Mouse (Mus musculus): ENCODE data around the gene Thap12. TPM values are rescaled to one million over a fixed set of nuclear protein-coding genes. Genes with fewer than 3 reads are reported as not detected.

Gene Thap12
- total and polyA plus RNA-seq, 3 experiments = 29.6 to 92.9 (median 70.1) TPM

DNA sequence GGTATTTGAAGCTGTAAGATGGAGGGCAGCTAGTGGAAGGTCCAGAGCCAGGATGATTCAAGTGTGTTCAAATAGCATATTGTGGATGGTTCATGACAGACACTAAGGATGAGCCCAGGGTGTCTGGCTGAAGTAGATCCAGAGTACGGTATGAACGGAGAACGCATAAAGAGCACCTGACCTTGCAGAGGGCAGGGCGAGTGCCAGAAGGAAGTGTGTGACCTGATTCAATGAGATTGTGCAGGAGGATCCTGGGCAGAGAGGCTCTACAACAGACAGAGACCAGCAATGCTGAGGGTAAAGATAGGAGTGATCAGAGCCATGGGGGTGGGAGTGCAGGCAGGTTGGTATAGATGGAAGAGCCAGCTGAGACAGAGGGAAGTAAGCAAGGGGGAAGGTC is 32.1 kb upstream of the Thap12 start:
- dilution Hi-C loops (cut with MboI; ENCODE audit: extremely low pct_ligation_motif_present, extremely low pct_unique_long_range_greater_than_20kb, low sequenced_read_pairs) = no loop called here
- Histone ChIP-seq H3K9me3 (replicated peaks; ENCODE audit: low read length) (no peaks in the 10 kb centered on the region), H3K4me3 (replicated peaks in 1 of 3; ENCODE audit: low read depth in 2 of 3, low read length in 2 of 3, poor library complexity in 1 of 3) (no peak overlapping the region), H3K27me3 (replicated peaks) (no peaks in the 10 kb centered on the region), H3K9ac (ENCODE audit: insufficient read depth, low read depth) (no peak overlapping the region), H3K36me3 (replicated peaks in 1 of 2; ENCODE audit: control insufficient read depth in 1 of 2, insufficient read depth in 1 of 2, low read length in 1 of 2) (no peaks in the 10 kb centered on the region), H3K79me2 (replicated peaks; ENCODE audit: control insufficient read depth, extremely low read depth, insufficient read depth, poor library complexity, severe bottlenecking) (no peaks in the 10 kb centered on the region), H3K4me1 (ENCODE audit: control insufficient read depth in 1 of 2, insufficient read depth in 2 of 2) (peaks cover 0 to 6% of the 10 kb centered on the region in 2 experiments; a peak in 1 of 4 replicates), H3K27ac (ENCODE audit: insufficient read depth, low read depth) (no peak overlapping the region), H3K4me2 (ENCODE audit: insufficient read depth, low read depth, poor library complexity, severe bottlenecking) (no peak overlapping the region)
- in situ Hi-C loops (cut with MboI; ENCODE audit: low pct_ligation_motif_present, low pct_unique_long_range_greater_than_20kb, low sequenced_read_pairs) = no loop called here
- no peak for TF ChIP-seq MAZ (IDR thresholded peaks at IDR 0.05; ENCODE audit: low read depth, low read length)
- no peak for TF ChIP-seq NRF1 (IDR thresholded peaks at IDR 0.05; ENCODE audit: low read depth, low read length)
- TF ChIP-seq JUN (IDR thresholded peaks at IDR 0.05; ENCODE audit: insufficient read depth, low read depth, low read length) = no peak
- no peak for DNase-seq (ENCODE audit: extremely low read depth)

DNA sequence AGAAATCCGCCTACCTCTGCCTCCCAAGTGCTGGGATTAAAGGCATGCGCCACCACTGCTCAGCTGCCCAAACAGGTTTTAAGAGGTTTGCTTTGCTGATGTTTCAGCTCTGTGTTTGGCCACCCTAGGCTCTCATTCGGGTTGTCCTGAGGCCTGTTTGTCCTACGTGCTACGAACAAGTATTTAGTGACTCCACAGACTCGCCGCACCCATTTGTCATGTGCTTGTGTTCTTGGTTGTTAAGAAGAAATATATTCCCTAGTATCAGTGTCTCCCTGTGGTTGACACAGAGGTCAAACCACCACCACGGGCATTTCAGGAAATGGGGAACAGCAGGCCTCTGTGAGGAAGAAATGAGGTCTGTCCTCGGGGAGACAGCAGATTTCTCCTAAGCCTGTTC is 31.5 kb upstream of the Thap12 start:
- TF ChIP-seq UBTF (IDR thresholded peaks at IDR 0.05; ENCODE audit: low read depth, low read length) = no peak
- TF ChIP-seq ZC3H11A (IDR thresholded peaks at IDR 0.05; ENCODE audit: low read depth, low read length) = no peak
- no peak for TF ChIP-seq USF2 (conservative IDR thresholded peaks at IDR 0.05; ENCODE audit: low read depth, low read length)
- no peak for TF ChIP-seq MYC (IDR thresholded peaks at IDR 0.05; ENCODE audit: low read depth, low read length)
- no peak for TF ChIP-seq POLR2AphosphoS2 (IDR thresholded peaks at IDR 0.05; ENCODE audit: low read depth, low read length)
- TF ChIP-seq ZMIZ1 (IDR thresholded peaks at IDR 0.05; ENCODE audit: low read depth, low read length) = no peak
- no peak for TF ChIP-seq ELF1 (IDR thresholded peaks at IDR 0.05; ENCODE audit: low read depth, low read length)
- no peak for TF ChIP-seq POLR2A (IDR thresholded peaks at IDR 0.05; ENCODE audit: low read depth, low read length)
- no peak for TF ChIP-seq NRF1 (IDR thresholded peaks at IDR 0.05; ENCODE audit: low read depth, low read length)
- TF ChIP-seq BHLHE40 (IDR thresholded peaks at IDR 0.05; ENCODE audit: low read depth, low read length) = no peak
- no peak for TF ChIP-seq ZNF384 (IDR thresholded peaks at IDR 0.05; ENCODE audit: low read depth, low read length)
- no peak for TF ChIP-seq USF1 (IDR thresholded peaks at IDR 0.05; ENCODE audit: low read depth, low read length)
- TF ChIP-seq TBP (conservative IDR thresholded peaks at IDR 0.05; ENCODE audit: low read depth, low read length) = no peak
- TF ChIP-seq NELFE (IDR thresholded peaks at IDR 0.05; ENCODE audit: low read depth, low read length) = no peak
- no peak for TF ChIP-seq MAZ (IDR thresholded peaks at IDR 0.05; ENCODE audit: low read depth, low read length)
- TF ChIP-seq PAX5 (IDR thresholded peaks at IDR 0.05; ENCODE audit: low read length) = no peak
- no peak for TF ChIP-seq EP300 (IDR thresholded peaks at IDR 0.05; ENCODE audit: low read length)
- peaks cover 0 to 6% of the 10 kb centered on the region in 2 experiments; a peak in 1 of 4 replicates for H3K4me1 ChIP-seq (ENCODE audit: control insufficient read depth in 1 of 2, insufficient read depth in 2 of 2)
- no peak overlapping the region for H3K9ac ChIP-seq (ENCODE audit: insufficient read depth, low read depth)
- no peak overlapping the region for H3K4me3 ChIP-seq (replicated peaks in 1 of 3; ENCODE audit: low read depth in 2 of 3, low read length in 2 of 3, poor library complexity in 1 of 3)
- DNase-seq (ENCODE audit: extremely low read depth) = no peak
- no peaks in the 10 kb centered on the region for H3K79me2 ChIP-seq (replicated peaks; ENCODE audit: control insufficient read depth, extremely low read depth, insufficient read depth, poor library complexity, severe bottlenecking)
- H3K4me2 ChIP-seq (ENCODE audit: insufficient read depth, low read depth, poor library complexity, severe bottlenecking) = no peak overlapping the region
- H3K9me3 ChIP-seq (replicated peaks; ENCODE audit: low read length) = no peaks in the 10 kb centered on the region
- dilution Hi-C loops (cut with MboI; ENCODE audit: extremely low pct_ligation_motif_present, extremely low pct_unique_long_range_greater_than_20kb, low sequenced_read_pairs) = no loop called here
- H3K27me3 ChIP-seq (replicated peaks) = no peaks in the 10 kb centered on the region
- H3K36me3 ChIP-seq (replicated peaks in 1 of 2; ENCODE audit: control insufficient read depth in 1 of 2, insufficient read depth in 1 of 2, low read length in 1 of 2) = no peaks in the 10 kb centered on the region
- no peak overlapping the region for H3K27ac ChIP-seq (ENCODE audit: insufficient read depth, low read depth)
- in situ Hi-C loops (cut with MboI; ENCODE audit: low pct_ligation_motif_present, low pct_unique_long_range_greater_than_20kb, low sequenced_read_pairs) = no loop called here

Measured in CH12.LX (cell line).